Comparison of ENCODE assay signal across 30 mouse cellular contexts in genomic region chr3:61628099-61628498, GRCm38 (mm10).
DNase-seq lines count a peak whose midpoint lies in the region; ATAC-seq and TF ChIP-seq lines count a peak whose summit lies in the region.
"Had no signal": no experiment of that assay in that cellular context is flagged by ENCODE, and none has a peak within 500 bp of the region (broad histone marks: within the 10 kb centered on the region; RNA-seq: fewer than 3 reads in every experiment).

No protein-coding gene starts in this region.

- ATAC-seq in hindbrain, embryonic 16.5 days = peak; percentile 69
- ATAC-seq in forebrain, postnatal 0 days = peak; percentile 71
- ATAC-seq in intestine, embryonic 16.5 days = no peak
- ATAC-seq: intestine, embryonic 15.5 days had no signal

- H3K9me3 ChIP-seq in hindbrain, embryonic 16.5 days (ENCODE audit: control insufficient read depth, low read length) = no peaks in the 10 kb centered on the region
- no peaks in the 10 kb centered on the region for H3K9me3 ChIP-seq in hindbrain, embryonic 10.5 days
- H3K9me3 ChIP-seq in forebrain, postnatal 0 days (ENCODE audit: low read length) = no peaks in the 10 kb centered on the region
- H3K9me3 ChIP-seq in intestine, embryonic 16.5 days (ENCODE audit: control insufficient read depth, low read length) = no peaks in the 10 kb centered on the region
- H3K9me3 ChIP-seq: embryonic facial prominence, embryonic 12.5 days; heart, embryonic 10.5 days; heart, embryonic 15.5 days; intestine, embryonic 15.5 days had no signal

- H3K4me2 ChIP-seq in hindbrain, embryonic 16.5 days (ENCODE audit: low read length) = no peak overlapping the region
- H3K4me2 ChIP-seq in forebrain, postnatal 0 days (ENCODE audit: low read depth) = no peak overlapping the region
- no peak overlapping the region for H3K4me2 ChIP-seq in intestine, embryonic 16.5 days (ENCODE audit: low read depth, low read length)
- H3K4me2 ChIP-seq: embryonic facial prominence, embryonic 12.5 days; heart, embryonic 15.5 days; hindbrain, embryonic 14.5 days; intestine, embryonic 15.5 days had no signal

- no peaks in the 10 kb centered on the region for H3K36me3 ChIP-seq in hindbrain, embryonic 16.5 days (ENCODE audit: control insufficient read depth, insufficient read depth, low read length)
- no peaks in the 10 kb centered on the region for H3K36me3 ChIP-seq in hindbrain, embryonic 10.5 days
- H3K36me3 ChIP-seq in forebrain, postnatal 0 days (ENCODE audit: insufficient read depth) = no peaks in the 10 kb centered on the region
- H3K36me3 ChIP-seq in intestine, embryonic 16.5 days (ENCODE audit: control insufficient read depth, insufficient read depth, low read length) = no peaks in the 10 kb centered on the region
- H3K36me3 ChIP-seq: embryonic facial prominence, embryonic 12.5 days; heart, embryonic 10.5 days; heart, embryonic 15.5 days; intestine, embryonic 15.5 days had no signal

- H3K9ac ChIP-seq in hindbrain, embryonic 16.5 days (ENCODE audit: low read depth, low read length) = no peak overlapping the region
- no peak overlapping the region for H3K9ac ChIP-seq in forebrain, postnatal 0 days
- no peak overlapping the region for H3K9ac ChIP-seq in intestine, embryonic 16.5 days (ENCODE audit: low read depth, low read length)
- H3K9ac ChIP-seq: embryonic facial prominence, embryonic 12.5 days; heart, embryonic 15.5 days; hindbrain, embryonic 14.5 days; intestine, embryonic 15.5 days; liver, embryonic 14.5 days had no signal

- no peak for TF ChIP-seq CTCF in forebrain, postnatal 0 days (IDR thresholded peaks at IDR 0.05; ENCODE audit: low read depth)

- peaks cover 2% of the 10 kb centered on the region; the same call in 1 of the 2 replicates for H3K4me1 ChIP-seq in hindbrain, embryonic 16.5 days (ENCODE audit: control insufficient read depth, insufficient read depth, low read depth, low read length)
- H3K4me1 ChIP-seq in hindbrain, embryonic 10.5 days (replicated peaks) = peaks cover 10% of the 10 kb centered on the region; the same call in 1 of the 2 replicates
- no peaks in the 10 kb centered on the region for H3K4me1 ChIP-seq in forebrain, postnatal 0 days (ENCODE audit: insufficient read depth)
- H3K4me1 ChIP-seq in intestine, embryonic 16.5 days (ENCODE audit: control insufficient read depth, insufficient read depth, low read length) = no peaks in the 10 kb centered on the region
- H3K4me1 ChIP-seq: embryonic facial prominence, embryonic 12.5 days; heart, embryonic 10.5 days; heart, embryonic 15.5 days; intestine, embryonic 15.5 days had no signal

- no peaks in the 10 kb centered on the region for H3K27me3 ChIP-seq in hindbrain, embryonic 16.5 days (replicated peaks; ENCODE audit: control insufficient read depth, insufficient read depth, low read length)
- H3K27me3 ChIP-seq in hindbrain, embryonic 10.5 days (ENCODE audit: insufficient read depth, poor library complexity, severe bottlenecking) = peaks cover 3% of the 10 kb centered on the region; the same call in 1 of the 2 replicates
- H3K27me3 ChIP-seq in forebrain, postnatal 0 days (ENCODE audit: insufficient read depth, low read length) = no peaks in the 10 kb centered on the region
- H3K27me3 ChIP-seq in intestine, embryonic 16.5 days (replicated peaks; ENCODE audit: control insufficient read depth, insufficient read depth, low read length) = no peaks in the 10 kb centered on the region
- H3K27me3 ChIP-seq: embryonic facial prominence, embryonic 12.5 days; heart, embryonic 15.5 days; intestine, embryonic 15.5 days had no signal

- DNase-seq in hindbrain, embryonic 10.5 days (ENCODE audit: low spot score) = no peak
- DNase-seq in retina, postnatal 1 day = peak; percentile 3
- DNase-seq in retina, embryonic 14.5 days (ENCODE audit: low spot score) = no peak
- no peak for DNase-seq in forebrain, postnatal 0 days
- DNase-seq in frontal cortex, postnatal 10 days (ENCODE audit: low spot score in 2 of 2) = no peak
- DNase-seq: adrenal gland, postnatal 36 days; B cell, adult 2 months; cerebellum, adult 11 months; cerebellum, adult 9-11 months; embryo, embryonic 11 days; gastrocnemius, postnatal 14 days; heart, adult 11 months; kidney, adult 9 months; kidney, postnatal 10 days; layer of hippocampus, adult 9-11 months; liver; lung, adult 2 months; lung, postnatal 10 days; right cerebral cortex, postnatal 4 days; thymus, adult 18-20 months; thymus, postnatal 25 days had no signal

- no peak overlapping the region for H3K4me3 ChIP-seq in hindbrain, embryonic 16.5 days (ENCODE audit: low read length)
- H3K4me3 ChIP-seq in hindbrain, embryonic 10.5 days = no peak overlapping the region
- H3K4me3 ChIP-seq in forebrain, postnatal 0 days (ENCODE audit: low read depth, low read length) = no peak overlapping the region
- no peak overlapping the region for H3K4me3 ChIP-seq in intestine, embryonic 16.5 days (ENCODE audit: low read length)
- H3K4me3 ChIP-seq: embryonic facial prominence, embryonic 12.5 days; heart, embryonic 10.5 days; heart, embryonic 15.5 days; intestine, embryonic 15.5 days had no signal

- WGBS in hindbrain, embryonic 16.5 days = 40% methylated on average over 3 of the region's 3 CpGs
- 49% methylated on average over 3 of the region's 3 CpGs for WGBS in hindbrain, embryonic 10.5 days
- WGBS in forebrain, postnatal 0 days = 45% methylated on average over 3 of the region's 3 CpGs
- 66% methylated on average over 3 of the region's 3 CpGs for WGBS in intestine, embryonic 16.5 days

- no peak overlapping the region for H3K27ac ChIP-seq in hindbrain, embryonic 16.5 days (ENCODE audit: low read depth, low read length)
- no peak overlapping the region for H3K27ac ChIP-seq in hindbrain, embryonic 10.5 days
- no peak overlapping the region for H3K27ac ChIP-seq in forebrain, postnatal 0 days (ENCODE audit: low read depth, low read length)
- no peak overlapping the region for H3K27ac ChIP-seq in intestine, embryonic 16.5 days (ENCODE audit: low read length)
- H3K27ac ChIP-seq: embryonic facial prominence, embryonic 12.5 days; heart, embryonic 10.5 days; heart, embryonic 15.5 days; hindbrain, embryonic 14.5 days; intestine, embryonic 15.5 days; liver, embryonic 14.5 days; stomach, postnatal 0 days had no signal
